Mouse (Mus musculus) left cerebral cortex, postnatal 14 days (tissue): ENCODE measurements around the gene Bmp2. TPM values are rescaled to one million over a fixed set of nuclear protein-coding genes. Genes with fewer than 3 reads are reported as not detected.

Experiments
- DNase-seq, 2 experiments: peaks; one replicate each; pipeline ENCODE4 v3.0.0; 2021 to 2022; ENCODE audit warnings: low spot score in 2 of 2, mixed read lengths in 1 of 2
- intact Hi-C: fragments of 180-260 bp; cut with DNase I; formaldehyde crosslinking; loops from one replicate; pipeline ENCODE4 v1.15.1; 2025
- long read RNA-seq, 2 experiments: library from polyadenylated mRNA; stranded (forward); transcript quantifications; one replicate each; pipeline ENCODE4 v2.0.0; 2021
- total RNA-seq, 2 experiments: library from RNA; stranded (reverse); gene quantifications; 2 replicates each; pipeline ENCODE4 v1.2.3; 2021

Gene Bmp2
- total RNA-seq = 1 to 10 TPM; 5.1 TPM
- long read RNA-seq, experiment 1, transcript Bmp2-201 (3 exons, 3,555 nt) = major isoform, 8 of 9 reads
- long read RNA-seq, experiment 1, partial matches to known transcripts = 0 of 9 reads
- long read RNA-seq, experiment 1, other reads (novel, unspliced or antisense) = 1 of 9 reads
- long read RNA-seq, experiment 2, transcript Bmp2-201 (3 exons, 3,555 nt) = major isoform, 6 of 8 reads
- long read RNA-seq, experiment 2, partial matches to known transcripts = 1 of 8 reads
- long read RNA-seq, experiment 2, other reads (novel, unspliced or antisense) = 1 of 8 reads

GRCm38 (mm10) chr2:133552031-133552841, at the start of gene Bmp2:
Gene Bmp2 (plus strand): TSS chr2:133552159.
- peak; percentile 29 to 68 for DNase-seq

GRCm38 (mm10) chr2:133505678-133506077, 46.3 kb upstream of the Bmp2 start:
- intact Hi-C loops = no loop called here

More at GRCm38 (mm10) chr2:133552031-133552841, at the start of gene Bmp2:
- intact Hi-C loops = loop anchor here (2.0 to 5.0 kb wide), 3 partner anchors 440 to 990 kb away; no protein-coding TSS in a partner anchor

DNA sequence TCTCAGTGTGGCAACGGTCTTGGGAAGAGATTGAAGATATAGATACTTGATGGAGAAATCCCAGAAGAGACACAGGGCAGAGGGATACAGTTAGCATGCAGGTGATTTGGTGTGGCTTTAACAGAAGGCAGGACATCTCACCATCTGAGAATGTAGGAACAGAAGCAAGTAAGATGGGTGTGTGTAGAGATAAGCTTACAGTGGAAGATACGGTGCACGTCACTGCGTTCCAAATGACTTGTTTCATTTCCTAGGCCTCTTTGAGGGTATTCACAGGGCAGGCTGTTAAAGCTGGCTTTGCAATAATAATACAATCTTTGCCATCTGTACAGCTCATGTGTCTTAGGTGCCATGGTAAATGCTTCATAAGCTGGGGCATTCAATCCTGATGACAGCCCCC, 44.9 kb upstream of the Bmp2 start:
- intact Hi-C loops = no loop called here
- DNase-seq = no peak

More at GRCm38 (mm10) chr2:133505678-133506077, 46.3 kb upstream of the Bmp2 start:
- no peak for DNase-seq

GRCm38 (mm10) chr2:133509141-133509540, 42.8 kb upstream of the Bmp2 start:
- DNase-seq = no peak
- intact Hi-C loops = no loop called here

- intact Hi-C loops = no loop called here
- DNase-seq = no peak
These were observed 40.8 kb upstream of the Bmp2 start for GRCm38 (mm10) chr2:133511011-133511779.

GRCm38 (mm10) chr2:133516331-133517046, 35.5 kb upstream of the Bmp2 start:
- DNase-seq = no peak
- intact Hi-C loops = no loop called here

GRCm38 (mm10) chr2:133517867-133518266, 34.1 kb upstream of the Bmp2 start:
- no peak for DNase-seq

DNA sequence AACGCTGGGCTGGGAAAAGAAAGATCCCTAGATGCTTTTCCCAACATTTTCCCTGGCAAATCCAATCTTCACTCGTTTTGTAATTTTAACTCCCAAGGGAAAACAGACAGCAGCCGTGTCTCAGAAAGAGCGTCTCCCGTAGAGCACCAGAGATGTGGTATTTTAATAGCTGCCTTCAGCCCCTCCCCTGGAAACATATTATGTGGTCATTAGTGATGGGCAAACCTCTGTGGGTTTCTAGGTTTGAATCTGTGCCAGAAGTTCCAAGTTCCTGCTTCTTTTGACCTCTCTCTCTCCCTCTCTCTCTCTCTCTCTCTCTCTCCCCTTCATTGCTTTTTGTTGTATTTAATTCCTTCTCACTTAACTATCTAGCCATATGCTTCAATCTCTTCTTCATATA, 30.8 kb upstream of the Bmp2 start:
- no peak for DNase-seq
- intact Hi-C loops = no loop called here

More at GRCm38 (mm10) chr2:133517867-133518266, 34.1 kb upstream of the Bmp2 start:
- intact Hi-C loops = no loop called here

DNA sequence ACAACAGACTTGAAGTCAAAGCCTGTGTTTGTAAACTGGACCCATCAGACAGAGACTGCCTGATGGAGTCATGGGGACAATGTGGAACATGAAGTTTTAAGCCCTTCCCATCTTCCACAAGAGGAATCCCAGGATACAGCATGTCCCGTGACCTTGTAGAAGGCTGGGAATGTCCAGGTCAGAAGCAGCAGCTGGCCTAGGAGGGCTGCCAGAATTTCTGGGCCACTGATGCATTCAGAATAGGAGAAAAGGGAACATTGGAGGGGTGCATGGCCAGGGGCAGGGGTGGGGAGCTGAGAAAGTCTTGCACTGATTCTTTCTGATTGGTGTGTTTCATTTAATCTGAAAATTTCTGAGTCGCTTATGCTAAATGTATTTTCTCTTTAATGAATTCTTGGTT, 29.8 kb upstream of the Bmp2 start:
- intact Hi-C loops = no loop called here
- DNase-seq = no peak

- intact Hi-C loops = no loop called here
- no peak for DNase-seq
These were observed 26.3 kb upstream of the Bmp2 start for GRCm38 (mm10) chr2:133525621-133526181.

- DNase-seq = no peak
- intact Hi-C loops = no loop called here
These were observed 22.6 kb upstream of the Bmp2 start for GRCm38 (mm10) chr2:133529396-133529795.

- no peak for DNase-seq
- intact Hi-C loops = no loop called here
These were observed 18.9 kb upstream of the Bmp2 start for GRCm38 (mm10) chr2:133533073-133533472.

DNA sequence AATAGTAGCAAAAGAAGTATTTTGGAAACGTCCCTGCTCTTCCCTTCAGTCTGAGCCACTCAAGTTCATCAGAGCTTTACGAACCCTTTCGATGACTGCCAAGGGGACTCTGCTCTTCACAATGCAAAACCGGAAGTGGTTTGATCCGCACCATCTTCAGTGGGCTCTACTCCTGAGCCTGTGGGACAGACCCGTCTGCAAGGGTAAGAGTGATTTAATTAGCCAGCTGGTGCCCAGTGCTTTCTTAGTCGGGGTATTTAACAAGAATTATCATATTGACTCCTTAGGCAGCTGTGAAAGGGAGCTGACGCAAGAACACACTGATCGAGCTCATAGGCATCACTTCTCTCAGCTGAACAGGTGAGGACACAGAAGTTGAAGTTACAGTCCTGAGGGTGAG, 16.5 kb upstream of the Bmp2 start:
- no peak for DNase-seq
- intact Hi-C loops = no loop called here

DNA sequence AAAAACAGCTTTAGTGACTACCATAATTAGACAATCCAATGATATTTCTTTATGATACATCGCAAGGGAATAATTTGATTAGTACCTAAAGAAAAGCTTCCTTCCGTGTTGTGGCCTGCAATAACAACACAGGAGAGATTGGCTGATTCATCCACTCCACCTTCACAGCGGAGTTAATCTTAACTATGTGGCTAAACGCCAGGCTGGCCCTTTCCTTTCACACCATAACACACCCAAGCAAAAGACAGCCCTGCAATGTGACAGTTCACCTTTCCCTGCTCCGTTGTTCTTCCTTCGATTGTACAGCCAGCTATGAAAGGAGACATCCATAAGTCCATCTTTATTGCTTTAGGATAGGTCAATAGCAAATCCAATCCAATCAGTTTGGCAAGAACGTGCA, 15.1 kb upstream of the Bmp2 start:
- intact Hi-C loops = no loop called here
- DNase-seq = no peak

DNA sequence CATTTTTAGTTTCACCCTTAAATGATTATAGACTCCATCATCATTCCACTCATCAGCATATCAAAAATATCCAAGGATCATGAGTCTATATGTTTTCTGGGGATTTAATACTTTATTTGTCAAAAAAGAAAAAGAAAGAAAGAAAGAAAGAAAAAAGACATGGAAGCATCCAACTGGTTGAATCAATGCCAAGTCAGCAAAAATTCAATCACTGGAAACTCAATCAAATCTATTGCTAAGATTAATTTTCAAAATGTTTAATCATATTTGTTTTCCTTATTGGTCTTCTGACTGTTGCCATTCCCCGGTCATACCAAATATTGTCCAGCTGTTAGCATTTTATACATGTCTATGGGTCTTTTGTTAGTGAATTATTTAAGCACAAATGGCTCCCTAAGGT, 11.3 kb upstream of the Bmp2 start:
- intact Hi-C loops = no loop called here
- no peak for DNase-seq

- intact Hi-C loops = loop anchor here (2.0 to 5.0 kb wide), 4 partner anchors 175 to 992 kb away; no protein-coding TSS in a partner anchor
- peak; percentile 81 to 83 for DNase-seq
These were observed 1.7 kb upstream of the Bmp2 start for GRCm38 (mm10) chr2:133550238-133550682.

- intact Hi-C loops = loop anchor here (2.0 to 5.0 kb wide), 3 partner anchors 441 to 989 kb away; no protein-coding TSS in a partner anchor
- DNase-seq = peak in 1 of 2 experiments; percentile 6
These were observed 995 bp downstream of the Bmp2 start for GRCm38 (mm10) chr2:133552842-133553465.

DNA sequence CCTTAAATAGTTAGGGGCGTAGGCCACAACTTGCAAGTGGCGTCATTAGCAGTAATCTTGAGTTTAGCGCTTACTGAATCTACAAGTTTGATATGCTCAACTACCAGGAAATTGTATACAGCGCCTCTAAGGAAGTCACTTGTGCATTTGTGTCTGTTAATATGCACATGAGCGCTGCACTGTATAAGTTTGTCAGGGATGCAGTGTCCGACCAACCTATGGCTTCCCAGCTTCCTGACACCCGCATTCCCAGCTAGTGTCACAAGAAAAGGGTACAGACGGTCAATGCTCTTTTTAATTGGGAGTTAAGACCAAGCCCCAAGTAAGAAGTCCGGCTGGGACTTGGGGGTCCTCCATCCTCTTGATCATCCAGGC, 1.9 kb downstream of the Bmp2 start:
- intact Hi-C loops = loop anchor here (2.0 to 5.0 kb wide), 3 partner anchors 442 to 988 kb away; no protein-coding TSS in a partner anchor
- DNase-seq = no peak
